Mouse (Mus musculus) ES-E14 (cell line): ENCODE results near the gene Zim1. TPM values are rescaled to one million over a fixed set of nuclear protein-coding genes. Genes with fewer than 3 reads are reported as not detected.

Source experiments
- DNase-seq: peaks from one replicate; pipeline ENCODE4 v3.0.0-alpha.2; 2013; ENCODE audit warnings: low read depth, low spot score
- H3K27ac ChIP-seq: 2 replicates; pipeline ENCODE4 v1.5.1; 2012; ENCODE audit warnings: low read depth, mild to moderate bottlenecking, low read length, moderate library complexity, mixed read lengths; ENCODE audit not compliant: poor library complexity, insufficient read depth, severe bottlenecking
- H3K36me3 ChIP-seq: 2 replicates; pipeline ENCODE4 v1.6.1; 2012; ENCODE audit warnings: mild to moderate bottlenecking, low read length, moderate library complexity, mixed read lengths; ENCODE audit not compliant: control insufficient read depth, poor library complexity, insufficient read depth, severe bottlenecking
- H3K4me1 ChIP-seq, 2 experiments: fragments of 150-350 bp in 1 of 2; sonication (generic) in 1 of 2; 2 replicates each; pipeline ENCODE4 v1.6.1; 2012; ENCODE audit warnings: low read length in 2 of 2, mild to moderate bottlenecking in 1 of 2, mixed read lengths in 1 of 2; ENCODE audit not compliant: control insufficient read depth in 2 of 2, insufficient read depth in 2 of 2, poor library complexity in 1 of 2
- H3K4me3 ChIP-seq, 2 experiments: fragments of 150-350 bp in 1 of 2; sonication (generic) in 1 of 2; 2 replicates each; pipeline ENCODE4 v1.5.1; 2012; ENCODE audit warnings: low read length in 2 of 2, low read depth in 1 of 2, mild to moderate bottlenecking in 1 of 2, mixed read lengths in 1 of 2; ENCODE audit not compliant: insufficient read depth in 1 of 2, poor library complexity in 1 of 2, severe bottlenecking in 1 of 2
- H3K9ac ChIP-seq: 2 replicates; pipeline ENCODE4 v1.6.1; 2012; ENCODE audit warnings: low read depth, mild to moderate bottlenecking, low read length, mixed read lengths; ENCODE audit not compliant: poor library complexity, insufficient read depth, severe bottlenecking
- H3K9me3 ChIP-seq: fragments of 150-350 bp; sonication (generic); 2 replicates; pipeline ENCODE4 v1.6.1; 2012; ENCODE audit warnings: low read depth, mild to moderate bottlenecking, low read length; ENCODE audit not compliant: control insufficient read depth, insufficient read depth
- CHD2 ChIP-seq: IDR thresholded peaks from 2 replicates; pipeline ENCODE4 v1.6.1; 2014; ENCODE audit warnings: mild to moderate bottlenecking, low read depth, low read length, inconsistent platforms
- HCFC1 ChIP-seq: IDR thresholded peaks from 2 replicates; pipeline ENCODE4 v1.6.1; 2012; ENCODE audit warnings: low read length, inconsistent platforms, borderline replicate concordance; ENCODE audit not compliant: insufficient read depth
- MAFK ChIP-seq: IDR thresholded peaks from 2 replicates; pipeline ENCODE4 v1.6.1; 2014; ENCODE audit warnings: mild to moderate bottlenecking, low read depth, low read length, inconsistent platforms; ENCODE audit not compliant: insufficient read depth
- ZC3H11A ChIP-seq: IDR thresholded peaks from 2 replicates; pipeline ENCODE4 v1.6.1; 2012; ENCODE audit warnings: low read depth, mild to moderate bottlenecking, inconsistent platforms, low read length, borderline replicate concordance
- ZNF384 ChIP-seq: IDR thresholded peaks from 2 replicates; pipeline ENCODE4 v1.6.1; 2012; ENCODE audit warnings: low read depth, low read length, inconsistent platforms
- in situ Hi-C, 2 experiments: fragments of 600-800 bp; cut with MboI; formaldehyde crosslinking; loops; one replicate each; pipeline ENCODE4 v1.15.1; 2025; ENCODE audit warnings: low sequenced_read_pairs in 2 of 2, inconsistent platforms in 1 of 2; ENCODE audit not compliant: unreplicated experiment in 2 of 2
- total RNA-seq: library from RNA; depleted of rRNA; stranded (reverse); fragments of 300-350 nt; gene quantifications from 2 replicates; pipeline ENCODE4 v1.2.3, GENCODE M21; 2012

Gene Zim1
- total RNA-seq, 1 experiment: 1.7 TPM

- no peaks in the 10 kb centered on the region for H3K4me1 ChIP-seq
- TF ChIP-seq ZNF384 (no peak), MAFK (no peak), CHD2 (no peak), ZC3H11A (no peak), HCFC1 (no peak)
- DNase-seq: no peak
- H3K27ac ChIP-seq: no peak overlapping the region
- in situ Hi-C loops: loop anchor here in 1 of 2 experiments (25.0 kb wide), 1 partner anchor 144 kb away; no protein-coding TSS in a partner anchor
- no peak overlapping the region for H3K4me3 ChIP-seq
- H3K9me3 ChIP-seq: no peaks in the 10 kb centered on the region; the same call in 1 of the 2 replicates
- no peak overlapping the region for H3K9ac ChIP-seq
- no peaks in the 10 kb centered on the region for H3K36me3 ChIP-seq
Measured at GRCm38 (mm10) chr7:6731373-6731772, 35.1 kb upstream of the Zim1 start.

GRCm38 (mm10) chr7:6730801-6731200 is 34.6 kb upstream of the Zim1 start:
- Histone ChIP-seq H3K4me3 (peak overlapping the region; percentile 4 to 50; a peak in 3 of 4 replicates), H3K36me3 (no peaks in the 10 kb centered on the region), H3K27ac (no peak overlapping the region), H3K9me3 (no peaks in the 10 kb centered on the region; the same call in 1 of the 2 replicates), H3K4me1 (no peaks in the 10 kb centered on the region), H3K9ac (no peak overlapping the region)
- TF ChIP-seq ZNF384: no peak
- TF ChIP-seq ZC3H11A: no peak
- no peak for TF ChIP-seq MAFK
- no peak for TF ChIP-seq CHD2
- DNase-seq: no peak
- in situ Hi-C loops: loop anchor here in 1 of 2 experiments (25.0 kb wide), 1 partner anchor 144 kb away; no protein-coding TSS in a partner anchor

GRCm38 (mm10) chr7:6730241-6730640 is 34.0 kb upstream of the Zim1 start, which contains the start of the genes Peg3 and Usp29:
Peg3 (minus strand) TSS chr7:6730431.
Usp29 (plus strand) TSS chr7:6730578.
- in situ Hi-C loops: loop anchor here in 1 of 2 experiments (25.0 kb wide), 1 partner anchor 143 kb away; no protein-coding TSS in a partner anchor
- Histone ChIP-seq H3K4me1 (no peaks in the 10 kb centered on the region), H3K9me3 (no peaks in the 10 kb centered on the region; the same call in 1 of the 2 replicates), H3K36me3 (no peaks in the 10 kb centered on the region), H3K27ac (peak within 1 kb of the TSS; percentile 82), H3K4me3 (peak within 1 kb of the TSS; percentile 73 to 78), H3K9ac (peak within 1 kb of the TSS; percentile 88)
- peak; percentile 72 for DNase-seq
- no peak for TF ChIP-seq CHD2
- no peak for TF ChIP-seq MAFK
- no peak for TF ChIP-seq HCFC1
- no peak for TF ChIP-seq ZNF384
- TF ChIP-seq ZC3H11A: no peak

GRCm38 (mm10) chr7:6729061-6729817 is 33.0 kb upstream of the Zim1 start:
- no peaks in the 10 kb centered on the region; the same call in 1 of the 2 replicates for H3K9me3 ChIP-seq
- in situ Hi-C loops: loop anchor here (10.0 to 25.0 kb wide), 2 partner anchors 142 to 144 kb away; no protein-coding TSS in a partner anchor
- DNase-seq: peak; percentile 83
- H3K36me3 ChIP-seq: no peaks in the 10 kb centered on the region
- H3K4me3 ChIP-seq: peak overlapping the region; percentile 73 to 78
- no peaks in the 10 kb centered on the region for H3K4me1 ChIP-seq
- H3K27ac ChIP-seq: peak overlapping the region; percentile 82
- H3K9ac ChIP-seq: peak overlapping the region; percentile 88
- TF ChIP-seq ZNF384 (no peak), ZC3H11A (no peak), HCFC1 (no peak), MAFK (no peak), CHD2 (no peak)
